ENCODE assay signal across 23 mouse cellular contexts in genomic region chr12:80334162-80334561, GRCm38 (mm10).
DNase-seq lines count a peak whose midpoint lies in the region; ATAC-seq and TF ChIP-seq lines count a peak whose summit lies in the region.
"Had no signal": no experiment of that assay in that cellular context is flagged by ENCODE, and none has a peak within 500 bp of the region (broad histone marks: within the 10 kb centered on the region; RNA-seq: fewer than 3 reads in every experiment).

No protein-coding gene starts in this region.

- peaks cover 18% of the 10 kb centered on the region for H3K36me3 ChIP-seq in kidney, postnatal 0 days (ENCODE audit: insufficient read depth, low read length)
- H3K36me3 ChIP-seq in kidney, embryonic 14.5 days (ENCODE audit: control insufficient read depth, insufficient read depth, low read length) = peaks cover 33% of the 10 kb centered on the region
- peaks cover 11% of the 10 kb centered on the region for H3K36me3 ChIP-seq in heart, embryonic 11.5 days (ENCODE audit: control insufficient read depth, insufficient read depth, low read length)
- peaks cover 24% of the 10 kb centered on the region for H3K36me3 ChIP-seq in heart, postnatal 0 days (replicated peaks; ENCODE audit: control insufficient read depth, insufficient read depth, low read length)
- H3K36me3 ChIP-seq in forebrain, embryonic 10.5 days (replicated peaks) = peaks cover 43% of the 10 kb centered on the region

- TF ChIP-seq EP300 in heart, postnatal 0 days (IDR thresholded peaks at IDR 0.05; ENCODE audit: low read depth) = no peak

- peak; percentile 46 for DNase-seq in kidney, postnatal 0 days (ENCODE audit: low spot score)
- DNase-seq in brain, embryonic 14.5 days (ENCODE audit: low read depth) = peak; percentile 23
- peak; percentile 79 for DNase-seq in heart, postnatal 0 days (ENCODE audit: low spot score)
- DNase-seq in cerebellum, postnatal 14 days = no peak
- DNase-seq in urinary bladder, adult 18-20 months (ENCODE audit: low spot score in 2 of 2) = no peak
- DNase-seq in forebrain, embryonic 10.5 days (ENCODE audit: extremely low spot score, low spot score) = no peak
- DNase-seq: adrenal gland, adult 2 months; cerebellum, adult 18-20 months; cerebellum, postnatal 25 days; embryo, embryonic 11 days; gastrocnemius, adult 2 months; kidney, adult 11 months; layer of hippocampus, adult 9-11 months; lung, postnatal 36 days; right cerebral cortex, postnatal 4 days; thymus, postnatal 36 days had no signal

- 57% methylated on average over 4 of the region's 4 CpGs for WGBS in kidney, postnatal 0 days
- WGBS in kidney, embryonic 14.5 days = 48% methylated on average over 4 of the region's 4 CpGs
- WGBS in heart, embryonic 11.5 days (ENCODE audit: insufficient replicate concordance) = 26% methylated on average over 4 of the region's 4 CpGs
- 25% methylated on average over 4 of the region's 4 CpGs for WGBS in heart, postnatal 0 days
- 79% methylated on average over 4 of the region's 4 CpGs for WGBS in forebrain, embryonic 10.5 days

- H3K4me1 ChIP-seq in kidney, postnatal 0 days (replicated peaks; ENCODE audit: insufficient read depth, low read length) = peaks cover 7% of the 10 kb centered on the region
- H3K4me1 ChIP-seq in kidney, embryonic 14.5 days (ENCODE audit: control insufficient read depth, insufficient read depth, low read length) = peaks cover 5% of the 10 kb centered on the region; the same call in 1 of the 2 replicates
- H3K4me1 ChIP-seq in heart, embryonic 11.5 days (ENCODE audit: control insufficient read depth, insufficient read depth, low read length) = peaks cover 27% of the 10 kb centered on the region
- peaks cover 25% of the 10 kb centered on the region for H3K4me1 ChIP-seq in heart, postnatal 0 days (ENCODE audit: control insufficient read depth, insufficient read depth)
- peaks cover 35% of the 10 kb centered on the region for H3K4me1 ChIP-seq in forebrain, embryonic 10.5 days
- H3K4me1 ChIP-seq: embryonic facial prominence, embryonic 13.5 days had no signal

- no peaks in the 10 kb centered on the region for H3K27me3 ChIP-seq in kidney, postnatal 0 days (ENCODE audit: insufficient read depth, low read length)
- H3K27me3 ChIP-seq in kidney, embryonic 14.5 days (ENCODE audit: control insufficient read depth, insufficient read depth, low read length) = no peaks in the 10 kb centered on the region
- no peaks in the 10 kb centered on the region for H3K27me3 ChIP-seq in heart, embryonic 11.5 days (ENCODE audit: control insufficient read depth, insufficient read depth, low read length)
- no peaks in the 10 kb centered on the region for H3K27me3 ChIP-seq in heart, postnatal 0 days (ENCODE audit: control insufficient read depth, insufficient read depth, low read length)
- no peaks in the 10 kb centered on the region for H3K27me3 ChIP-seq in forebrain, embryonic 10.5 days (ENCODE audit: poor library complexity, severe bottlenecking)
- H3K27me3 ChIP-seq: embryonic facial prominence, embryonic 13.5 days; lung, embryonic 15.5 days; stomach, embryonic 15.5 days had no signal

- no peak for TF ChIP-seq CTCF in kidney, postnatal 0 days (IDR thresholded peaks at IDR 0.05; ENCODE audit: low read depth)
- no peak for TF ChIP-seq CTCF in brain, embryonic 14.5 days (IDR thresholded peaks at IDR 0.05; ENCODE audit: borderline replicate concordance, extremely low read depth, insufficient read depth, insufficient read length)
- TF ChIP-seq CTCF in heart, postnatal 0 days (IDR thresholded peaks at IDR 0.05; ENCODE audit: low read depth) = no peak

- H3K4me3 ChIP-seq in kidney, postnatal 0 days (replicated peaks; ENCODE audit: low read depth, low read length) = no peak overlapping the region
- no peak overlapping the region for H3K4me3 ChIP-seq in kidney, embryonic 14.5 days (ENCODE audit: low read length)
- H3K4me3 ChIP-seq in heart, embryonic 11.5 days (ENCODE audit: low read depth, low read length) = no peak overlapping the region
- no peak overlapping the region for H3K4me3 ChIP-seq in heart, postnatal 0 days (ENCODE audit: low read depth, low read length)
- H3K4me3 ChIP-seq in forebrain, embryonic 10.5 days = no peak overlapping the region
- H3K4me3 ChIP-seq: embryonic facial prominence, embryonic 13.5 days; erythroblast, embryonic 14.5 days; gastrocnemius, adult 2 months; lung, embryonic 15.5 days; stomach, embryonic 15.5 days had no signal

- no peak overlapping the region for H3K4me2 ChIP-seq in kidney, postnatal 0 days (ENCODE audit: low read length)
- no peak overlapping the region for H3K4me2 ChIP-seq in kidney, embryonic 14.5 days (replicated peaks; ENCODE audit: low read depth, low read length)
- no peak overlapping the region for H3K4me2 ChIP-seq in heart, embryonic 11.5 days
- H3K4me2 ChIP-seq in heart, postnatal 0 days (ENCODE audit: low read depth, low read length) = no peak overlapping the region
- H3K4me2 ChIP-seq: embryonic facial prominence, embryonic 13.5 days; lung, embryonic 15.5 days; stomach, embryonic 15.5 days had no signal

- ATAC-seq in kidney, postnatal 0 days (replicated peaks; ENCODE audit: low FRiP score, low read depth) = no peak
- no peak for ATAC-seq in kidney, embryonic 14.5 days (ENCODE audit: low FRiP score, low TSS enrichment)
- no peak for ATAC-seq in heart, embryonic 11.5 days (replicated peaks; ENCODE audit: insufficient number of reproducible peaks, low FRiP score, low TSS enrichment)
- peak; percentile 50 for ATAC-seq in heart, postnatal 0 days (ENCODE audit: insufficient read depth, low read depth)
- ATAC-seq: forebrain, embryonic 14.5 days had no signal

- no peaks in the 10 kb centered on the region for H3K9me3 ChIP-seq in kidney, postnatal 0 days (replicated peaks; ENCODE audit: low read length)
- H3K9me3 ChIP-seq in kidney, embryonic 14.5 days (ENCODE audit: control insufficient read depth, low read length) = no peaks in the 10 kb centered on the region
- H3K9me3 ChIP-seq in heart, embryonic 11.5 days (replicated peaks; ENCODE audit: control insufficient read depth, low read length) = no peaks in the 10 kb centered on the region
- H3K9me3 ChIP-seq in heart, postnatal 0 days (replicated peaks; ENCODE audit: control insufficient read depth, low read length) = no peaks in the 10 kb centered on the region
- H3K9me3 ChIP-seq in forebrain, embryonic 10.5 days = no peaks in the 10 kb centered on the region
- H3K9me3 ChIP-seq: embryonic facial prominence, embryonic 13.5 days; lung, embryonic 15.5 days; stomach, embryonic 15.5 days had no signal

- no peak for TF ChIP-seq POLR2A in brain, embryonic 14.5 days (IDR thresholded peaks at IDR 0.05; ENCODE audit: borderline replicate concordance, extremely low read depth, insufficient read depth, insufficient read length, poor library complexity, severe bottlenecking)

- H3K27ac ChIP-seq in kidney, postnatal 0 days = no peak overlapping the region
- no peak overlapping the region for H3K27ac ChIP-seq in kidney, embryonic 14.5 days (ENCODE audit: low read depth, low read length)
- peak overlapping the region; percentile 73; the same call in 1 of the 2 replicates for H3K27ac ChIP-seq in heart, embryonic 11.5 days (ENCODE audit: low read depth, low read length)
- peak overlapping the region; percentile 57 for H3K27ac ChIP-seq in heart, postnatal 0 days (ENCODE audit: low read depth)
- no peak overlapping the region for H3K27ac ChIP-seq in forebrain, embryonic 10.5 days
- H3K27ac ChIP-seq: embryonic facial prominence, embryonic 13.5 days; gastrocnemius, adult 2 months; lung, embryonic 15.5 days; stomach, embryonic 15.5 days had no signal

- H3K9ac ChIP-seq in kidney, postnatal 0 days (ENCODE audit: low read depth, low read length) = no peak overlapping the region
- no peak overlapping the region for H3K9ac ChIP-seq in kidney, embryonic 14.5 days (ENCODE audit: low read depth, low read length)
- no peak overlapping the region for H3K9ac ChIP-seq in heart, embryonic 11.5 days (ENCODE audit: low read depth, low read length)
- H3K9ac ChIP-seq in heart, postnatal 0 days (replicated peaks; ENCODE audit: low read depth, low read length) = no peak overlapping the region
- H3K9ac ChIP-seq: embryonic facial prominence, embryonic 13.5 days; lung, embryonic 15.5 days; stomach, embryonic 15.5 days had no signal

Comparison
In these comparisons a context has a peak if more than half of its experiments do, and no peak if none do; other contexts are left out.
1. DNase-seq: peak in kidney, postnatal 0 days (single experiment), brain, embryonic 14.5 days (single experiment) and heart, postnatal 0 days (single experiment); none in cerebellum, postnatal 14 days (0 of 2), urinary bladder, adult 18-20 months (0 of 2) and forebrain, embryonic 10.5 days (single experiment).
2. H3K27ac ChIP-seq: peak in heart, embryonic 11.5 days (single experiment) and heart, postnatal 0 days (single experiment); none in kidney, postnatal 0 days (single experiment), kidney, embryonic 14.5 days (single experiment) and forebrain, embryonic 10.5 days (single experiment).